Mouse (Mus musculus) layer of hippocampus, adult 11-12 months (tissue): Measurements from ENCODE around the gene Irak4.

Experiments used
- DNase-seq: peaks from one replicate; pipeline ENCODE4 v3.0.0; 2022; ENCODE audit warnings: low spot score

Gene Irak4

GRCm38 (mm10) chr15:94543409-94544051 lies at the start of gene Irak4, which contains the start of gene Pus7l:
Irak4 (plus strand) TSS chr15:94543643.
Pus7l (minus strand) TSS chr15:94543547.
- peak; percentile 92 for DNase-seq

GRCm38 (mm10) chr15:94494445-94494844 lies 49.0 kb upstream of the Irak4 start:
- DNase-seq: no peak

- DNase-seq: no peak
Measured at GRCm38 (mm10) chr15:94495936-94496335, 47.5 kb upstream of the Irak4 start.

GRCm38 (mm10) chr15:94499260-94499659 lies 44.2 kb upstream of the Irak4 start:
- DNase-seq: no peak

GRCm38 (mm10) chr15:94503451-94504215 lies 39.8 kb upstream of the Irak4 start:
- DNase-seq: no peak

- no peak for DNase-seq
Measured at GRCm38 (mm10) chr15:94517913-94518491, 25.4 kb upstream of the Irak4 start.

GRCm38 (mm10) chr15:94520205-94520900 lies 23.1 kb upstream of the Irak4 start:
- peak; percentile 45 for DNase-seq

- no peak for DNase-seq
Measured at GRCm38 (mm10) chr15:94520959-94521358, 22.5 kb upstream of the Irak4 start.

- no peak for DNase-seq
Measured at GRCm38 (mm10) chr15:94523251-94523650, 20.2 kb upstream of the Irak4 start.

- DNase-seq: no peak
Measured at GRCm38 (mm10) chr15:94524956-94525355, 18.5 kb upstream of the Irak4 start.

- no peak for DNase-seq
Measured at GRCm38 (mm10) chr15:94530519-94530918, 12.9 kb upstream of the Irak4 start.

GRCm38 (mm10) chr15:94532306-94532705 lies 11.1 kb upstream of the Irak4 start:
- no peak for DNase-seq

GRCm38 (mm10) chr15:94532956-94533355 lies 10.5 kb upstream of the Irak4 start:
- DNase-seq: no peak

GRCm38 (mm10) chr15:94535521-94535920 lies 7.9 kb upstream of the Irak4 start:
- DNase-seq: no peak

- no peak for DNase-seq
Measured at GRCm38 (mm10) chr15:94539296-94539695, 4.1 kb upstream of the Irak4 start.

GRCm38 (mm10) chr15:94542567-94543408 lies 655 bp upstream of the Irak4 start:
- no peak for DNase-seq

GRCm38 (mm10) chr15:94544052-94544636 lies 701 bp downstream of the Irak4 start:
- DNase-seq: no peak

GRCm38 (mm10) chr15:94544844-94545243 lies 1.4 kb downstream of the Irak4 start:
- no peak for DNase-seq

GRCm38 (mm10) chr15:94553536-94553935 lies 10.1 kb downstream of the Irak4 start:
- no peak for DNase-seq

- peak; percentile 92 for DNase-seq
Measured at GRCm38 (mm10) chr15:94557442-94557841, 14.0 kb downstream of the Irak4 start.
